Mouse (Mus musculus): ENCODE measurements around the gene Gimap4.
A peak's percentile ranks its signal among the peaks of the same experiment; 100 is the strongest.

The Gimap4 gene

DNA sequence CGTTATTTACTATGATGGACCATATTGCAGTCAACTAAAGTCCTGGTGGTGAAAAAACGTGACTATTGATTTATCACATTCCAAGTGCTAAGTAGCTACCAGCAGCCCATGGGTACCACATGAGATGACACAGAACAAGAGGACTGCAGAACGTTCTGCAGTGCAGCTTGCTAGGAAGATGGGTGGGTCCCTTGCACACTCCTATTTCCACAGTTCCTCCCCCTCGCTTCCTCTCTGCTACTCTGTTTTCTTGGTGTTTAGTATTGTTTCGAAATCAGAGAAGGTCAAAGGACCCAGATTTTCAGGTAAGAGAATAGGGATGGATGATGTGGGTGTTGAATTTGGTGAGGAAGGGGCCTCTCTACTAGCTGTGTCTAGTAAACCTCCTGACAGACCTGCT lies at the start of gene Gimap4:
Gene Gimap4 (plus strand): TSS at position 231 of the 400 bp plus-strand sequence.
- no peak for DNase-seq (ENCODE audit: low read depth, low spot score)

- no peak for DNase-seq (ENCODE audit: low read depth, low spot score)
These were observed 49.2 kb upstream of the Gimap4 start for GRCm38 (mm10) chr6:48635105-48635504.

DNA sequence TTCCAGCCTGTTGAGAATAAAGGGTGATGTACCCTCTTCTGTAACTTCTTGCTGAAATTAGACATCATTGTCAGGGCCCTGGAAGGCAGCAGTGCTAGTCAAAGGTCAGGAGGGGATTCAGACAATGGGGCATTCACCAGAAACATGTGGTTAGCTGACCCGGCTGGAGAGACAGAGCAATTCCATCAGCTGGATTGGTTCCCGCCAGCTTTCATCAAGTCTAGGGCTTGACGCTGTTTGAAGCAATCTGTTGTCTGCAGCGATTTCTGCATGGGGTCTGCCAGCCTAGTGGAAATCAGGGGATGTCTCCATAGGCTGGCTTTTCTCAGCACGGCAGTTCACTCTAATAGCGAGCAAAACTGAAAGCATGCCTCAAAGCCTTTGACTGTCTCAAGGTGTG lies 47.8 kb upstream of the Gimap4 start:
- DNase-seq (ENCODE audit: low read depth, low spot score) = peak; percentile 61

GRCm38 (mm10) chr6:48637811-48638500 lies 46.4 kb upstream of the Gimap4 start:
- DNase-seq (ENCODE audit: low read depth, low spot score) = no peak

DNA sequence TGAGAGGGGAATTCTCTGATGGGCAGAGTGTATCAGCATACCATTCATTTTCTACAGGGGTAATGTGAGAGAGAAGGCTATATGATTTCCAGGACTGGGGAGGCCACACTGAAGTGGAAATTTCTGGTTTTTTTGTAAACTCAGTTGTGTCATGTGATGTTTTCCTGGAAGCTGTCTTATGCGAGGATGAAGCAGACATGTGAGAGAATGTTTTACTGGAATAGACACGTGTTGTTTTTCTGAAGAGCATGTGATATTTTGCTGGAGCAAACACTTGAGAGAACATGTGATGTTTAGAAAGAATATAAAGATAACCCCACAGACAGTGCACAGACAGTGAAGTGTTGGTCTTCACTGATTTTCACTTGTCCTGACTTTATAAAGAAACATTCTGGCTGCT lies 45.8 kb upstream of the Gimap4 start:
- DNase-seq (ENCODE audit: low read depth, low spot score) = no peak

- no peak for DNase-seq (ENCODE audit: low read depth, low spot score)
These were observed 43.0 kb upstream of the Gimap4 start for GRCm38 (mm10) chr6:48641391-48641790.

- DNase-seq (ENCODE audit: low read depth, low spot score) = peak; percentile 90
These were observed 41.5 kb upstream of the Gimap4 start for GRCm38 (mm10) chr6:48642764-48643292.

DNA sequence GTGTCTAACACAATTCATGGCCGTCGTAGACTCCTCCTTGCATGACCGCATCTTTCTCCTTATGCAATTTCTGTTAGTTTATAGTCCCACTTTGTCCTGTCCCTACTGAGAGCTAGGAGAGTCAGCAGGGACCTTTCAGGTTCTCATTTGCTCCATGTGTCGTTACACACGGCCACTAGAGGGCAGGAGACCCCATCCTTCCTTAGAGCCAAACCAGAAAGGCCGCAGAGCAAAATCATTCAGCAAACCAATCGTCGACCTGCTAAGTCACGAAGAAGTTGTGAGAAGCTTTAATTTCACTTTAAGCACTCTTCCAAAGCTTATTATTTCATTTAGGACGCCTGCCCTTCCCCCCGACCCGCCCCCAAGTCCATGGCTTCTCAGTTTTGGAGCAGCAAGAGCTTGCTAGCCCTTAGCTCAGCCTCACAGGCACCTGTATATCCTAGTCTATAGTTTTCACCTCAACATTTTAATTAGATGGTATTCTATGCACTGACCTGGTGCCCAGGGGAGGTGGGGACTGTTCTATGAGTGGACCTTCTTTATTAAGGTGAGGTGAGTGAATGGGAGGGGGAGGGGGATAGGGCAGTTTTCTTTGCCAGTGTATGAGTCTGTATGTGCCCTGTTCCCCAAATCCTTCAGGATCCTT lies 38.6 kb upstream of the Gimap4 start:
- DNase-seq (ENCODE audit: low read depth, low spot score) = peak; percentile 86

DNA sequence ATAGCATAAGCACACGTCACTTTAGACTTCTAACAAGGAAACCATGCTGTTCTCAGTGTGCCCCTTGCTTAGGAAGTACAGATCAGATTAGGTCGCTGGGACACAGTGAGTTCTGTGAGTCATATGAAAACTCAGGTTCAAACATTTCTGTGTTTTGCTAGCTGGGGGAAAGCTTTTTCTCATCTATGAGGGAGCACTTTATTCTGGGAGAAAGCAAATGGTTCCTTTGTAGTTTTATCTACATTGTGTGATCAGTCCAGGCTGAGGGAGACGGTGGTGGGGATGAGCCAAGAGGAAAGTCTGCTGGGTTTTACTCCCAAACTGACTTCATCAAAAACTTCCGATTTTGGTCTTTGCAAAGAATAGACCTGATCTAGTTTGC lies 38.0 kb upstream of the Gimap4 start:
- no peak for DNase-seq (ENCODE audit: low read depth, low spot score)

GRCm38 (mm10) chr6:48646995-48647394 lies 37.4 kb upstream of the Gimap4 start, which contains the start of gene Gimap8:
Gimap8 (plus strand) TSS chr6:48647234.
- peak; percentile 42 for DNase-seq (ENCODE audit: low read depth, low spot score)

- DNase-seq (ENCODE audit: low read depth, low spot score) = no peak
These were observed 36.7 kb upstream of the Gimap4 start for GRCm38 (mm10) chr6:48647611-48648010.

- DNase-seq (ENCODE audit: low read depth, low spot score) = no peak
These were observed 35.6 kb upstream of the Gimap4 start for GRCm38 (mm10) chr6:48648779-48649178.

DNA sequence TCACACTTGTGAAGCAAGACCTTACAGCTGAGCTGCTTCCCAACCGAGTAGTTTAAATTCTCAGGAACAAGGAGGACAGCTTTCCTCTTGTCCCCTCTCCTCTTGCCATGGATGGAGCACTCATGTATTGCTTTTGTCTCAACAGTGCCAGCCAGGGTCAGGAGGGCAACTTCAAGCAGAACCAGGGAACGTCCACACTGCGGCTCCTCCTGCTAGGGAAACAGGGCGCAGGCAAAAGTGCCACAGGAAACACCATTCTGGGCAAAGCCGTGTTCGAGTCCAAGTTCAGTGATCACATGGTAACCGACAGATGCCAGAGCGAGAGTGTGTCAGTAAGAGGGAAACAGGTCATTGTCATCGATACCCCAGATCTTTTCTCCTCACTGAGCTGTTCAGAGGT lies 34.3 kb upstream of the Gimap4 start:
- no peak for DNase-seq (ENCODE audit: low read depth, low spot score)

GRCm38 (mm10) chr6:48658721-48659120 lies 25.6 kb upstream of the Gimap4 start:
- DNase-seq (ENCODE audit: low read depth, low spot score) = no peak

GRCm38 (mm10) chr6:48664750-48665149 lies 19.6 kb upstream of the Gimap4 start:
- DNase-seq (ENCODE audit: low read depth, low spot score) = no peak

GRCm38 (mm10) chr6:48665471-48665870 lies 18.9 kb upstream of the Gimap4 start:
- DNase-seq (ENCODE audit: low read depth, low spot score) = no peak

DNA sequence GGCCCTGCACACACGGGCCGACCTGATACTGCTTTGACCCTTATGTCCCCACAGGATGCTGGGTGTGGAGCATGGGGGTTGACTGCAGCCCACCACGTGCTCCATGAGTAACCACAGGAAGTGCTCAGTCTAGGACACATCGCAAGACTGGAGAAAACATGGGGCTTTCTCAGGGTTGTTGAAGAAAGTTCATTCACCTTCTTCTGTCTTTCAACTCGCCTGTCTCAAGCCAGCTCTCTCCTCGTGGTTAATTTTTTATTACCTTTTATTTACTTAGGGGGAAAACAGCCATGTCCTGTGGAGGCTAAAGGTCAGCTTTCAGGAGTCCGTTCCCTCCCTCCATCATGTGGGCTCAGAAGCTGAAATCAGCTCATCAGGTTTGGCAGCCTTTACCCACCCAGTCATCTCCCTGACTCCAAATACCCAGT lies 18.2 kb upstream of the Gimap4 start:
- no peak for DNase-seq (ENCODE audit: low read depth, low spot score)

- DNase-seq (ENCODE audit: low read depth, low spot score) = no peak
These were observed 16.3 kb upstream of the Gimap4 start for GRCm38 (mm10) chr6:48668022-48668421.

DNA sequence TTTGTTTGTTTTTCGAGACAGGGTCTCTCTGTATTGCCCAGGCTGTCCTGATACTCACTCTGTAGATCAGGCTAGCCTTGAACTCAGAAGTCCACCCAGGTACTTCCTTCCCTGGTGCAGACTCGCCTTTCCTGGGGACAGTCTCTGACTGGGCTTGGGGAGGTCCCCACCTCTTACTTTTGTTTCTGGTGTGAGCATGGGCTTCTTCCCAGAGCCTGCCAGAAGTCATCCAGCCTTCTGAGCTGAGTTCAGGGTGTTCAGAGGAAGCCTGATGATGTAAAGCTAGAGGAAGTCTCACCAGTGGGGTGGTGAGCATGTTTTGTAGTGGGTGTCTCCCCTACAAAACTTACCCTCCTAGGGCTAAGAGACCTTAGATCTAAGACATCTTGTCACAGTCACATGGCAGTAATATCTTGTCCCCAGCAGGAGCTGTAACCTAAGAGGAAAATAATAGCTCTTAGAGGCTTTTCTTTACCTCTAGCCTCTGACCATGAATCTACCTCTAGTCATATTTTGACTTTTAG lies 14.8 kb upstream of the Gimap4 start:
- DNase-seq (ENCODE audit: low read depth, low spot score) = no peak

- no peak for DNase-seq (ENCODE audit: low read depth, low spot score)
These were observed 9.9 kb upstream of the Gimap4 start for GRCm38 (mm10) chr6:48674291-48675058.

DNA sequence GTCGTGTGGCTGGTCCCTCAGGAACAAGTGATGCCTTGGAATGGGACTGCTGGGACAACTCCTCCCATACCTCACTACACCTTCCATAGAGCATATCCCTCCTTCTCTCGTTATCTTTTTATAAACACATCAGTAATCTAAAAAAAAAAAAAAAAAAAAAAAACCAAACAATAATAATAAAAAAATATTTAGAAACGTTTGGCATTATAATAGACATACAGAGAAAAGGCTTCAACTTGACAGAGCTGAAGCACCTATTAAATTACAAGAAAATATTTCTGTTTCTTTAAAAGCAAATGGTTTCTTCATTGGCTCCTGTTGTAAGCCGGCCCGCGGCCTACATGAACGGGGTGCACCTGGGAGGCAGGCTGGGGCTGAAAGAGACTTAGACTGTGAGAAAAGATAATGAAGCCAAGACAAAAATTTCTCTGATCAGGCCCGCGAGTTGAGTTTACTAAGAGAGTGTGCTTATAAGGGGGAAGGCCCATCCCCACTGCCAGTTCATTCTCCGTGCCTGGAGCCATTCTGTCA lies 8.9 kb upstream of the Gimap4 start:
- DNase-seq (ENCODE audit: low read depth, low spot score) = no peak

All from brain, adult 2 months (tissue).